Mouse (Mus musculus) heart, embryonic 12.5 days (tissue): ENCODE data around the gene Tes3-ps. TPM values are rescaled to one million over a fixed set of nuclear protein-coding genes. Genes with fewer than 3 reads are reported as not detected.

Experiments used
- ATAC-seq: fragments of 200-750 bp; cut with Nextera tagmentation; 2 replicates; pipeline ENCODE4 v1.8.0; 2017; ENCODE audit warnings: moderate TSS enrichment, moderate library complexity; ENCODE audit not compliant: insufficient number of reproducible peaks, low FRiP score
- H3K27ac ChIP-seq: fragments of 300-500 bp; sonication (generic); 2 replicates; pipeline ENCODE4 v1.5.1; 2016; ENCODE audit warnings: mild to moderate bottlenecking, moderate library complexity; ENCODE audit not compliant: poor library complexity, severe bottlenecking
- H3K27me3 ChIP-seq: fragments of 300-500 bp; sonication (generic); replicated peaks from 2 replicates; pipeline ENCODE4 v1.6.1; 2016; ENCODE audit warnings: mild to moderate bottlenecking, moderate library complexity
- H3K36me3 ChIP-seq: fragments of 300-500 bp; sonication (generic); 2 replicates; pipeline ENCODE4 v1.6.1; 2016; ENCODE audit warnings: mild to moderate bottlenecking, moderate library complexity
- H3K4me1 ChIP-seq: fragments of 300-500 bp; sonication (generic); replicated peaks from 2 replicates; pipeline ENCODE4 v1.6.1; 2016; ENCODE audit warnings: mild to moderate bottlenecking
- H3K4me2 ChIP-seq: fragments of 300-500 bp; sonication (generic); 2 replicates; pipeline ENCODE4 v1.6.1; 2016; ENCODE audit warnings: mild to moderate bottlenecking, moderate library complexity
- H3K4me3 ChIP-seq: fragments of 300-500 bp; sonication (generic); 2 replicates; pipeline ENCODE4 v1.5.1; 2016; ENCODE audit warnings: mild to moderate bottlenecking
- H3K9ac ChIP-seq: fragments of 300-500 bp; sonication (generic); 2 replicates; pipeline ENCODE4 v1.6.1; 2016; ENCODE audit warnings: mild to moderate bottlenecking, moderate library complexity
- H3K9me3 ChIP-seq: fragments of 300-500 bp; sonication (generic); replicated peaks from 2 replicates; pipeline ENCODE4 v1.6.1; 2016; ENCODE audit warnings: mild to moderate bottlenecking, moderate library complexity
- WGBS: fragments of 180-500 bp; shearing (Covaris S2); methylation state at CpG from one replicate; pipeline ENCODE4 v1.1.7; 2016; 5-methylcytosine and 5-hydroxymethylcytosine counted together
- polyA plus RNA-seq: library from polyadenylated mRNA; unstranded; fragments of >200 nt; fragmentation: Nextera tagmentation; extraction: Ambion mirVana; gene quantifications from 2 replicates; pipeline ENCODE4 v1.2.1, GENCODE M21; 2016

Tes3-ps gene
- polyA plus RNA-seq = 0.88 and 0.92 TPM in 2 replicates

- no peaks in the 10 kb centered on the region for H3K36me3 ChIP-seq
- H3K9me3 ChIP-seq = no peaks in the 10 kb centered on the region
- no peak within 1 kb of the TSS; the same call in 1 of the 2 replicates for H3K4me2 ChIP-seq
- no peaks in the 10 kb centered on the region for H3K27me3 ChIP-seq
- peak within 1 kb of the TSS; percentile 53 for H3K27ac ChIP-seq
- H3K4me1 ChIP-seq = peaks cover 14% of the 10 kb centered on the region
- WGBS = 43% methylated on average over 6 of the region's 6 CpGs
- H3K4me3 ChIP-seq = no peak within 1 kb of the TSS
- no peak within 1 kb of the TSS for H3K9ac ChIP-seq
- ATAC-seq = no peak
These were observed at the start of gene Tes3-ps for GRCm38 (mm10) chr13:49492376-49493368. TSS of gene Tes3-ps (plus strand) at chr13:49493318.

GRCm38 (mm10) chr13:49444451-49444850 is 48.7 kb upstream of the Tes3-ps start:
- H3K27ac ChIP-seq = no peak overlapping the region
- no peaks in the 10 kb centered on the region for H3K27me3 ChIP-seq
- H3K36me3 ChIP-seq = peaks cover 39% of the 10 kb centered on the region
- no peak for ATAC-seq
- 95% methylated on average over 6 of the region's 6 CpGs for WGBS
- 0 out of 2 replicates have a peak, but pooled peaks cover 4% of the 10 kb centered on the region for H3K4me1 ChIP-seq
- H3K4me3 ChIP-seq = no peak overlapping the region
- H3K9me3 ChIP-seq = no peaks in the 10 kb centered on the region
- no peak overlapping the region for H3K9ac ChIP-seq
- no peak overlapping the region for H3K4me2 ChIP-seq

GRCm38 (mm10) chr13:49449318-49449749 is 43.8 kb upstream of the Tes3-ps start:
- no peaks in the 10 kb centered on the region for H3K4me1 ChIP-seq
- no peak overlapping the region for H3K27ac ChIP-seq
- no peak overlapping the region for H3K9ac ChIP-seq
- H3K4me3 ChIP-seq = no peak overlapping the region
- WGBS = 40% methylated on average over 5 of the region's 5 CpGs
- H3K9me3 ChIP-seq = no peaks in the 10 kb centered on the region
- H3K36me3 ChIP-seq = peaks cover 42% of the 10 kb centered on the region
- peak; percentile 61 for ATAC-seq
- no peak overlapping the region for H3K4me2 ChIP-seq
- no peaks in the 10 kb centered on the region for H3K27me3 ChIP-seq

GRCm38 (mm10) chr13:49460276-49460675 is 32.8 kb upstream of the Tes3-ps start:
- no peak for ATAC-seq
- no peak overlapping the region for H3K9ac ChIP-seq
- 74% methylated on average over 4 of the region's 4 CpGs for WGBS
- no peak overlapping the region for H3K27ac ChIP-seq
- no peak overlapping the region for H3K4me2 ChIP-seq
- H3K4me1 ChIP-seq = no peaks in the 10 kb centered on the region
- H3K36me3 ChIP-seq = peaks cover 70% of the 10 kb centered on the region
- H3K27me3 ChIP-seq = no peaks in the 10 kb centered on the region
- H3K9me3 ChIP-seq = no peaks in the 10 kb centered on the region
- no peak overlapping the region for H3K4me3 ChIP-seq

GRCm38 (mm10) chr13:49460692-49461414 is 32.3 kb upstream of the Tes3-ps start:
- WGBS = 80% methylated on average over 5 of the region's 5 CpGs
- Histone ChIP-seq H3K4me2 (no peak overlapping the region), H3K4me1 (no peaks in the 10 kb centered on the region), H3K9ac (no peak overlapping the region), H3K27ac (no peak overlapping the region), H3K4me3 (no peak overlapping the region), H3K27me3 (no peaks in the 10 kb centered on the region), H3K36me3 (peaks cover 72% of the 10 kb centered on the region), H3K9me3 (no peaks in the 10 kb centered on the region)
- ATAC-seq = no peak

DNA sequence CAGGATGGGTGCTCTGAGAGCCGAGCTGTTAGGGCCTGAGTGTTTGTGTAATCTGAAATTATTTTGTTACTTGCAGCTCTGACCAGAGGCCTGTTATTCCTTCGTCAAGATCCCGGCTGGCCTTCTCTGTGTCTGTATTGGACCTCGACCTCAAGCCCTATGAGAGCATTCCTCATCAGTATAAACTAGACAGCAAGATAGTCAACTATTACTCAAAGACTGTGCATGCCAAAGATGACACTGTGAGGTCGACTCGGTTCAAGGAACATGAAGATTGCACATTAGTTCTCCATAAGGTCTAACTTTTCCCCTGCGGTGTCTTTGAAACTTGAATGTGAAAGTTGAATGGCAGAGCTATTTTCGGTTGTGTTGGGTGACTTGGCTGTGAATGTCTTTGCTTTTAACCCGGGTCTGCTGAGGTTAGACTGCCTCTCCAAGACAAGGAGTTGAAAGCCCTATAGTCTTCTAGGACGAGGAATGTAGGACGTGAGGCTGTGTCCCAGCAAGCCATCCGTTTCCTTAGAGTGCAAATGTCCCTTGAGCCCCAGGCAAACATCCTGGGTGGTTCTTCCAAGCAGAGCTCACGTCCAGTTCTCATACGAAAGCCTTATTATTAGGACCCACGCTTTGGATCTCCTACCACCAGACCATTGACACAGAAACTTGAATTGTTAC is 31.5 kb upstream of the Tes3-ps start:
- WGBS = 84% methylated on average over 15 of the region's 15 CpGs
- Histone ChIP-seq H3K27me3 (no peaks in the 10 kb centered on the region), H3K4me1 (no peaks in the 10 kb centered on the region), H3K27ac (no peak overlapping the region), H3K4me3 (no peak overlapping the region), H3K9me3 (no peaks in the 10 kb centered on the region), H3K9ac (no peak overlapping the region), H3K36me3 (peaks cover 70% of the 10 kb centered on the region), H3K4me2 (no peak overlapping the region)
- no peak for ATAC-seq

- Histone ChIP-seq H3K27me3 (no peaks in the 10 kb centered on the region), H3K9ac (no peak overlapping the region), H3K4me3 (no peak overlapping the region), H3K36me3 (peaks cover 65% of the 10 kb centered on the region), H3K9me3 (no peaks in the 10 kb centered on the region), H3K4me1 (no peaks in the 10 kb centered on the region), H3K27ac (no peak overlapping the region), H3K4me2 (no peak overlapping the region)
- WGBS = 90% methylated on average over 2 of the region's 2 CpGs
- ATAC-seq = no peak
These were observed 30.2 kb upstream of the Tes3-ps start for GRCm38 (mm10) chr13:49462921-49463320.

DNA sequence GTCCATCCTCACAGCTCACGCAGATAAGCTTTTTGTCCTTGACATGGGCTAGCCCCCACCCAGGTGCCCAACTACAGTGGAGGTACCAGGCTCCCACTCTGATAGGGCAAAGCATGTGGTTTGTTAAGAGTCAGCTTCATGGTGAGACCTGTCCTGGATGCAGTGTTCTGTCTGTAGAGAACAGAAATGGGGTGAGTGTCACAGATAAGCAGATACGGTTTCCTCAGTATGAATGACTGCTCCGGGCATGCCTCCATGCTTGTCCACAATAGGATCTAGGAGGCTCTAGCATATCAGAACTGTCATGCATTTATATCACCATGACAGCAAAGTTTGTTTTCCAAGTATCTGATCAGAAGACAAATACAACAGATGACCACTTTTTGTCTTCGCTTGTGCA is 27.2 kb upstream of the Tes3-ps start:
- no peak overlapping the region for H3K9ac ChIP-seq
- WGBS = 89% methylated on average over 4 of the region's 4 CpGs
- peaks cover 45% of the 10 kb centered on the region for H3K36me3 ChIP-seq
- H3K4me1 ChIP-seq = no peaks in the 10 kb centered on the region
- no peak for ATAC-seq
- no peaks in the 10 kb centered on the region for H3K27me3 ChIP-seq
- H3K9me3 ChIP-seq = no peaks in the 10 kb centered on the region
- H3K27ac ChIP-seq = no peak overlapping the region
- H3K4me3 ChIP-seq = no peak overlapping the region
- no peak overlapping the region for H3K4me2 ChIP-seq

- Histone ChIP-seq H3K4me2 (no peak overlapping the region), H3K4me1 (no peaks in the 10 kb centered on the region), H3K36me3 (peaks cover 38% of the 10 kb centered on the region), H3K27me3 (no peaks in the 10 kb centered on the region), H3K27ac (no peak overlapping the region), H3K9ac (no peak overlapping the region), H3K9me3 (no peaks in the 10 kb centered on the region), H3K4me3 (no peak overlapping the region)
- WGBS = 79% methylated on average over 11 of the region's 11 CpGs
- 0 out of 2 replicates have a peak, but pooled peaks have one; percentile 36 for ATAC-seq
These were observed 26.6 kb upstream of the Tes3-ps start for GRCm38 (mm10) chr13:49466393-49467075.

DNA sequence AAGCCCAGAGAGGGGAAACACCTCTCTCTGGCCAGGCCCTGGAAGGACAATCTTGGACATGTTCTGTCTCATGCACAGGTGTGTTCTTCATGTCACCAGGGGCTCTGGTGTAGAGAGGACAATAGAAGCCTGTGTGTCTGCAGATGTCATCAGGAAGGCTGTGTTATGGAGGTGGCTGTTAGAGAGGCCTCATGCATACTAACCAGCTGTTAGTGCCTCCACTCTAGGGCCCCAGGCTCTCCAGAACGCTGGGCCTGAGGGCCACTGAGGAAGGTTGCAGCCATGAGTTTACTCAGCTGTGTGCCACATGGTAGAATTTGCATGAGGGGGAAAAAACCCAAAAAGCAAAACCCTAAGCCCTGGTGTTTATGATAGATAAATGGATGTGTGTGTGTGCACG is 25.5 kb upstream of the Tes3-ps start:
- peaks cover 28% of the 10 kb centered on the region for H3K36me3 ChIP-seq
- H3K4me1 ChIP-seq = no peaks in the 10 kb centered on the region
- no peak overlapping the region for H3K27ac ChIP-seq
- H3K9ac ChIP-seq = no peak overlapping the region
- no peak for ATAC-seq
- H3K27me3 ChIP-seq = no peaks in the 10 kb centered on the region
- no peak overlapping the region for H3K4me2 ChIP-seq
- no peak overlapping the region for H3K4me3 ChIP-seq
- no peaks in the 10 kb centered on the region for H3K9me3 ChIP-seq
- WGBS = 77% methylated on average over 2 of the region's 2 CpGs
